10 mouse cellular contexts compared by ENCODE assay signal in genomic region chr9:83537921-83538536, GRCm38 (mm10). TPM values are rescaled to one million over a fixed set of nuclear protein-coding genes. Genes with fewer than 3 reads are reported as not detected.
A peak's percentile ranks its signal among the peaks of the same experiment; 100 is the strongest.
DNase-seq lines count a peak whose midpoint lies in the region; ATAC-seq and TF ChIP-seq lines count a peak whose summit lies in the region.
"Had no signal": no experiment of that assay in that cellular context is flagged by ENCODE, and none has a peak within 500 bp of the region (broad histone marks: within the 10 kb centered on the region; RNA-seq: fewer than 3 reads in every experiment).

No protein-coding gene starts in this region.

- intact Hi-C loops in heart, adult 2 months (cut with DNase I): loop anchor here (5.0 kb wide), 1 partner anchor 46 kb away; no protein-coding TSS in a partner anchor

- TF ChIP-seq CTCF in heart, adult 2 months (IDR thresholded peaks at IDR 0.05): no peak

- H3K4me2 ChIP-seq in neural tube, embryonic 11.5 days (ENCODE audit: low read depth): no peak overlapping the region
- H3K4me2 ChIP-seq in hindbrain, embryonic 13.5 days: no peak overlapping the region

- H3K4me1 ChIP-seq in heart, embryonic 10.5 days: peaks cover 42% of the 10 kb centered on the region
- H3K4me1 ChIP-seq in heart, adult 2 months (ENCODE audit: control insufficient read depth, insufficient read depth, low read length): peaks cover 3% of the 10 kb centered on the region
- no peaks in the 10 kb centered on the region; the same call in 1 of the 2 replicates for H3K4me1 ChIP-seq in neural tube, embryonic 11.5 days (ENCODE audit: control insufficient read depth, insufficient read depth, low read length)
- H3K4me1 ChIP-seq in hindbrain, embryonic 13.5 days (replicated peaks): peaks cover 16% of the 10 kb centered on the region

- no peak overlapping the region for H3K9ac ChIP-seq in heart, adult 2 months (ENCODE audit: low read depth, low read length)
- H3K9ac ChIP-seq in neural tube, embryonic 11.5 days (ENCODE audit: low read length): no peak overlapping the region
- no peak overlapping the region for H3K9ac ChIP-seq in hindbrain, embryonic 13.5 days

- H3K9me3 ChIP-seq in heart, embryonic 10.5 days: no peaks in the 10 kb centered on the region
- H3K9me3 ChIP-seq in neural tube, embryonic 11.5 days (ENCODE audit: control insufficient read depth, low read length): no peaks in the 10 kb centered on the region
- no peaks in the 10 kb centered on the region for H3K9me3 ChIP-seq in hindbrain, embryonic 13.5 days

- no peak overlapping the region for H3K4me3 ChIP-seq in heart, embryonic 10.5 days
- no peak overlapping the region for H3K4me3 ChIP-seq in heart, adult 2 months
- no peak overlapping the region for H3K4me3 ChIP-seq in neural tube, embryonic 11.5 days (ENCODE audit: low read depth, low read length)
- H3K4me3 ChIP-seq in hindbrain, embryonic 13.5 days: no peak overlapping the region

- no peak for ATAC-seq in neural tube, embryonic 11.5 days (ENCODE audit: insufficient read depth, low FRiP score, low TSS enrichment)
- peak; percentile 74 for ATAC-seq in hindbrain, embryonic 13.5 days (ENCODE audit: low FRiP score)
- ATAC-seq: CD4-positive, CD25-positive, alpha-beta regulatory T cell, adult 4 months had no signal

- no peaks in the 10 kb centered on the region for H3K27me3 ChIP-seq in heart, embryonic 10.5 days (ENCODE audit: insufficient read depth, poor library complexity, severe bottlenecking)
- no peaks in the 10 kb centered on the region for H3K27me3 ChIP-seq in heart, adult 2 months (ENCODE audit: control insufficient read depth, insufficient read depth, low read length)
- H3K27me3 ChIP-seq in neural tube, embryonic 11.5 days (ENCODE audit: control insufficient read depth, insufficient read depth, low read length): no peaks in the 10 kb centered on the region
- H3K27me3 ChIP-seq in hindbrain, embryonic 13.5 days: no peaks in the 10 kb centered on the region

- no peaks in the 10 kb centered on the region for H3K36me3 ChIP-seq in heart, embryonic 10.5 days
- H3K36me3 ChIP-seq in heart, adult 2 months (ENCODE audit: control insufficient read depth, insufficient read depth, low read length): no peaks in the 10 kb centered on the region
- H3K36me3 ChIP-seq in neural tube, embryonic 11.5 days (ENCODE audit: control insufficient read depth, insufficient read depth, low read length): no peaks in the 10 kb centered on the region
- no peaks in the 10 kb centered on the region for H3K36me3 ChIP-seq in hindbrain, embryonic 13.5 days

- no peaks in the 10 kb centered on the region for H3K79me2 ChIP-seq in heart, adult 2 months (replicated peaks; ENCODE audit: control insufficient read depth, insufficient read depth, low read length)

- DNase-seq in heart, embryonic 10.5 days (ENCODE audit: low spot score): no peak
- no peak for DNase-seq in heart, adult 2 months
- DNase-seq in neural tube, embryonic 11.5 days (ENCODE audit: low spot score): peak; percentile 34
- DNase-seq in neural tube, embryonic 10.5 days (ENCODE audit: extremely low spot score, low spot score): no peak
- DNase-seq in retina, embryonic 14.5 days (ENCODE audit: low spot score): peak; percentile 79
- DNase-seq in left cerebral cortex, adult 11 months (ENCODE audit: low spot score): no peak
- DNase-seq in cerebellum, adult 8-10 months: no peak
- DNase-seq: cerebellum, postnatal 36 days had no signal

- no peak for TF ChIP-seq EP300 in heart, adult 2 months (IDR thresholded peaks at IDR 0.05; ENCODE audit: insufficient read depth, low read depth, low read length)

- peak overlapping the region; percentile 56 for H3K27ac ChIP-seq in heart, embryonic 10.5 days
- no peak overlapping the region for H3K27ac ChIP-seq in heart, adult 2 months
- H3K27ac ChIP-seq in neural tube, embryonic 11.5 days (ENCODE audit: low read depth, low read length): 0 out of 2 replicates have a peak overlapping the region, but pooled peaks have one; percentile 27
- H3K27ac ChIP-seq in hindbrain, embryonic 13.5 days: peak overlapping the region; percentile 77

- 50% methylated on average over 15 of the region's 15 CpGs for WGBS in heart, embryonic 10.5 days
- 55% methylated on average over 15 of the region's 15 CpGs for WGBS in heart, adult 2 months
- 48% methylated on average over 15 of the region's 15 CpGs for WGBS in neural tube, embryonic 11.5 days
- 33% methylated on average over 15 of the region's 15 CpGs for WGBS in hindbrain, embryonic 13.5 days

- no peak for TF ChIP-seq POLR2A in heart, adult 2 months (IDR thresholded peaks at IDR 0.05; ENCODE audit: insufficient read depth, low read depth, low read length)

RNA-seq across cellular contexts. Expression of gene Sh3bgrl2, which starts 10.1 kb away (rescaled TPM):
- 16.2 and 17.6 TPM in 2 replicates for polyA plus RNA-seq in heart, embryonic 10.5 days (2016; fragmentation: Nextera tagmentation; extraction: Ambion mirVana)
- 10 to 100 TPM in 1 of 2 experiments, 1 to 10 TPM in 1; 3.7 to 10.1 TPM for total RNA-seq in heart, adult 2 months (2021)
- polyA plus RNA-seq in heart, adult 2 months (2012; rRNA removed): 2.6 and 4.8 TPM in 2 replicates
- 7.7 and 10.5 TPM in 2 replicates for polyA plus RNA-seq in neural tube, embryonic 11.5 days (2014; fragmentation: Nextera tagmentation; extraction: Ambion mirVana)
- 7.0 and 10.9 TPM in 2 replicates for polyA plus RNA-seq in hindbrain, embryonic 13.5 days (2015; fragmentation: Nextera tagmentation; extraction: Ambion mirVana)

Comparison
In these comparisons a context has a peak if more than half of its experiments do, and no peak if none do; other contexts are left out.
1. DNase-seq: peak in neural tube, embryonic 11.5 days (single experiment) and retina, embryonic 14.5 days (single experiment); none in heart, embryonic 10.5 days (single experiment), heart, adult 2 months (0 of 2), neural tube, embryonic 10.5 days (single experiment), left cerebral cortex, adult 11 months (single experiment) and cerebellum, adult 8-10 months (single experiment).